Mouse (Mus musculus): ENCODE data around the gene Arhgef9.

The Arhgef9 gene

DNA sequence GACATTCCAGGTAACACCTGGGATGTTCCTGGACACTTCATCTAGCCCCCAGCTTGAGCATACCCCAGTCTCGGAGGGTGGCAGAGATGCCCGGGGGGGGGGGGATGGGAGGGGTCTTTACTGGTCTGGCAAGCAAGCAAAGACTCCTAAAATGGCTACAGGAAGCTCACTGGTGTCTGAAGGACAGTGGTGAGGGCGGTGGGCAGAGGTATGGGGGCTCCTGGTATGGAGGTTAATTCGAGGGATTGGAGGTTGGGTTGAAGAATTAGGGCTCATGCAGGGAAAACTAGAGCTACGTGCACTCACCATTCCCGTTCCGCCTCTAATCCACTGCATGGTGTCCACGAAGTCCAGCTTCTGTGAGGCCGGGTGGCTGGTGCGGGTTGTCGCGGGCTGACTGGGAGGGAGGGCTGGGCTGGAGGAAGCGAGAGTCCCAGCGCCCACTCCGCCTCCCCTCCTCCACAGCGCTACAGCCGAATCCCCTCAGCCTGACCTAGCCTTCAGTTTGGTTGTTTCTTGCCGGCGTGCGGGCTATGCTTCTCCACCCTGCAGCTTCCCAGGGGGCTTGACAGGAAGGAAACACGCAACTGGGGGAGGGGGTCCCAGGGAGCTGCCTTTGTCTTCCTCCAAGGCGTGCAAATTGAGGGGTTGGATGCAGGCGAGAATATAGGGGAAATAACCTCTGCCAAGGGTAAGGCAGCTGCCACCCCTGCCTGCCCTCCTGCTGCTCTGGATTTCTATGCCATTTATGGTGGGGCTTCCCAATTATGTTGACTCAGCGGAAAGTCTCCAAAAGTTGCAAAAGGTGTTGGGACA, at the start of gene Arhgef9:
TSS of gene Arhgef9 (minus strand) at position 753 of the 816 bp plus-strand sequence.
- no peak for DNase-seq (ENCODE audit: extremely low spot score, low read depth, low spot score)

DNA sequence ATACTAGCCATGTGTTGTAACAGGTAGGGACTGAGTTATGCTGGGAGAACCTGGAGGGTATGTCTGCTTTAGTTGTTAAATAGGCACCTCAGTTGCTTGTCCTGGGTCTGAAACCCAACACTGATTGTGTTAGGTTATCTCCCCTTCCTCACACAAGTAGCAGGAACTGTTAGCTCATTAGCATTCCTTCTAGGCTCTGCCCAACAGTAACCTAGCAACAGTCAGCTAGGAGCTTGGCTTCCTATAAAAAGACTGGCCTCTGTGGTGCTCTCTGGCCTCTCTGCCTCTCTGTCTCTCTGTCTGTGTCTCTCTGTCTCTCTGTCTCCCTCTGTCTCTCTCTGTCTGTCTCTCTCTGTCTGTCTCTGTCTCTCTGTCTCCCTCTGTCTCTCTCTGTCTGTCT, 42.2 kb upstream of the Arhgef9 start:
- DNase-seq (ENCODE audit: extremely low spot score, low read depth, low spot score), result no peak

DNA sequence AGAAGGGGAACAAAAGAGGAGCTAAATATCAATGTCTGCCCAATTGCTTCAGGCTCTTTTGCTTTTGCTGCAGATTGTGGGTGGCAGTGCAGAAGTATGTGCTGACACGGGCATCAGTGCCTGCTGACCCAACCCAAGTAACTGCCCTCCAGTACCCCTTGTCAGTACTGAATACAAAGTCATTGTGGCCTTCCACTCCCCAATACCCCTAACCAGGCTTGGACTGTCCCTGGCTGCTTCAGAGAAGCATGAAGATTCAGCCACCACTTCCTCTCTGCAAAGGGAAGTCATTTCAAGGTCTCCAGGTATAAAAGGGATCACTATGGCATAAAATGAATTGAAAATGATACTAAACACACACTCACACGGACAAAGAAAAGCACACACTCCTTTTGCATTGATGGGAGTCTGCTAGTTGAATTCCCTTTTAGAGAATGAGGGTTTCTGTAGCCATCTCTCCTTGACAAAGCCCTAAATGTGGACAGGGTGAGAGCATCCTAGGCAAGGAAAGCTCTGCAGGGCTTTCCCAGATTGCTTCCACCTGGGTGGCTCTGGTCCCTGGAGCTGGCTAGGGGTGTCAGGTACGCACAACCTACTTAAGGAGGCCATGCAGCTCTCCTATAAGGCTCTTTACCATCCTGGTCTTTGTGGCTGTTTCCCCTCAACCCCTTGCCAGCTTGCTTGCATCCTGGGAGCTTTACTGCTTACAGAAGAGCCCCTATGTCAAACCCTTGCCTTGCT, 1.1 kb downstream of the Arhgef9 start:
- DNase-seq (ENCODE audit: extremely low spot score, low read depth, low spot score), result no peak

DNA sequence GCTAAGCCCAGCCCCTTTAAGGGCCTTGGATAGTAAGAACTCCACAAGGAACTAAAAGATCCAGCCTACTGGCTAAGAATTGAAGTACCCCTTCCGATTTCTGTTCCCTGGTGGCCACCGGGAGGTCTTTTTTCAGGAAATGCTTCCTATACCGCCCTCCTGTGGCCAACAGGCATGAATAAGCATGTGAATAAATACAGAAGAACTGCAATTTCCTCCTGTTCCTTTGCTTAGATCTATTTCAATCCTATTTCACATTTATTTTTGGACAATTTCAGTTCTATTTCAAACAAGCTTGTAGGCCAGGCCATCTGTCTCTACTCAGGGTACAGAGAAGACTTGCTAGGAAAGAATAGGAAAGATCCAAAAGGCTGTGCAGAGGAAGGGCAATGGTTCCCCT, 20.7 kb downstream of the Arhgef9 start:
- DNase-seq (ENCODE audit: extremely low spot score, low read depth, low spot score), result no peak

DNA sequence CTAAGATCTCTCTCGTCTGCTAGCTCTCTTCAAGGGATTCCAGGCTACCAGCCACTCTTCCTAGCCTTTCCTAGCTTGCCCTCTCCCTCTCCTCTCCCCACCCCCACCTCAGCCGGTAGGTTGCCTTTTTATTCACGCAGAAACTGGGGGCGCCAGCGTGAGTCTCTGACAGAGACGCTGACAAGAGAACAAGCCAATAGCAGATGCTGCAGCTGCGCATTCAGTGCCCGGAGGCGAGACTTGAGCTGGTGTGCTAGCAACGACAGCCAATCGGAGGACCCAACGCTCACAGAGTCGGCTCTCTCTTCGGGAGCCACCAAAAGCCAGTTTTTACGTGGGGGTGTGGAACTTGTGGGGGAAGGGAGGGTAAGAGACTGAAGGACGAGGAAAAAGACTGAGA, 30.3 kb downstream of the Arhgef9 start:
- peak; percentile 67 for DNase-seq (ENCODE audit: extremely low spot score, low read depth, low spot score)

DNA sequence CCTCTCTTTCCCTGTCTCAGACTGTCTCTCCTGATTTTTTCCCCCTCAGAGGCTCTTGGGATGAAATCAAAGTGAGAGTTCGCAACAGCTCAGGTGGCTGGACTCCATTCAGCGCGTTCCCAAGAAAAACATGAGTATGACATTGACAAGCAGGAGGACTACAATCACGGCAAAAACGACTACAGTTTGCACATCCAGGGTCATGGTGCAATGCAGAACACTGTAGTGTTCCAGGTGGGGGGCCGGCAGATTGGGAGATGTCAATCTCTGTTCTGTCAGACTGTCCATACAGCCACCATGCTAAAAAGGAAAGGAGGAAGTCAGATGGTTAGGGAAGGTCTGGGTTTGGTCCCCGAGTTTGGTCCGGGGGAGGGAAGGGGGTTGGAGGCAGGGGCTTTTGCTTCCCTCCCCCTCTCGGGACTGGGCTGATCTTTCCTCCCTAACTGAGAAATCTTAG, 31.0 kb downstream of the Arhgef9 start:
- no peak for DNase-seq (ENCODE audit: extremely low spot score, low read depth, low spot score)

DNA sequence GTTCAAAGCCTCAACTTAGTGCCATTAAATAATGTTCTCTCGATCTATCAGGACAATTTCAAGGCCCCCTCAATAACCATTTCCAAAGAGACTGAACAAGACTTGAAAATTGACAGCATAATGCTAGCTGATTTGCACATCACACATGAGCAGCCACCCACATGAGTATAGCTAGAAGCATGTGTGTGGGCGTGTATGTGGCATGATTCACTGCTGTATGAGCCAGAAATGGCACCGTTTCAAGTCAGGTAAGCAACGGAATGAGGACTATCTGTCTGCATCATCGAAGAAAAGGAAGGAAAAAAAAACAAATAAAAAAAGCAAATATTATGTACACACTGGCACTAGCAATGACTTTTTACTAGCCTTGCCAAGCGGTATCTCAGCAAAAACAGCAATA, 32.5 kb downstream of the Arhgef9 start:
- DNase-seq (ENCODE audit: extremely low spot score, low read depth, low spot score), result no peak

DNA sequence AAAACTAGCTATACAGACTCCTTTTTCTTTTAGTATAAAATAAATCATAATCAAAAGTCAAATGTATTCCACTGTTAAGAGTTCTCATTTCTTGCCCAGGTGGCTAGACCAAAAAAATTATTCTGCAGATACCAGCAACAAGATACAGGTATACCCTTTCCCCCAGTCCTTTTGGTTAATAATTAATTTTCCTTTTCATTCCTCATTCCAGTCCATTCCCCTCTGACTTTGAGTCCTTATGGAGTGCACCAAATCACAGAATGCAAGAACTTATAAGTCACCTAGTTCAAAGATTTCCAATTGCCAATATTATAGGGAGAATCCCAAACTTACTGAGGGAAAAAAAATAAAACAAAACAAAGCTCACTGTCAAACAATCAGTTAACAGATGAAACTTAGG, 33.2 kb downstream of the Arhgef9 start:
- DNase-seq (ENCODE audit: extremely low spot score, low read depth, low spot score), result no peak

DNA sequence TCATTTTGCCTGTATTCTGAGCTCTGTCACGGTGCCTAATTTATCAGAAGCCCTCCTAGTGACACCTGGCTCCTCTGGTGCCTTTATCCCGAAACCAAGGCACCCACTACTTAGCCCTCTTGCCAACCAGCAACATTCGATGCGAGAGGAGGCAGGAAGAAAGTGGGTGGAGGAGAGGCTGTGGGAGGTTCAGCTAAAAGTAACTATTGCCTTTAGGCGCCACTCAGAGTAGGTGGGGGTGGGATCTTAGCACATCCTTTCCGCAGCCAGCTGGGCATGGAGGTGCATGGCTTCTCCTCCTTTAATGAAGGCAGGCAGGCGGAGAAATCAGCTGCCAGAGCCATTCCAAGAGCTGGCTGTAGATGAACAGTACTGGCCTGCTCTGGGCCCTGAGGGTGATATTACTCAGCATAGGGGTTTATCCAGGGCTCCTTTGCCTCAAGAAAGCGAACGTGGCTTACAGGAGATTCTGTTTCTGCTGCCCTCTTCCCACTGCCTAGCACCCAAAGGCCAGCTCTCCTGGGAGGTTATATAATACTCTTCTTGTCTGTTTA, 39.7 kb downstream of the Arhgef9 start:
- DNase-seq (ENCODE audit: extremely low spot score, low read depth, low spot score), result no peak

DNA sequence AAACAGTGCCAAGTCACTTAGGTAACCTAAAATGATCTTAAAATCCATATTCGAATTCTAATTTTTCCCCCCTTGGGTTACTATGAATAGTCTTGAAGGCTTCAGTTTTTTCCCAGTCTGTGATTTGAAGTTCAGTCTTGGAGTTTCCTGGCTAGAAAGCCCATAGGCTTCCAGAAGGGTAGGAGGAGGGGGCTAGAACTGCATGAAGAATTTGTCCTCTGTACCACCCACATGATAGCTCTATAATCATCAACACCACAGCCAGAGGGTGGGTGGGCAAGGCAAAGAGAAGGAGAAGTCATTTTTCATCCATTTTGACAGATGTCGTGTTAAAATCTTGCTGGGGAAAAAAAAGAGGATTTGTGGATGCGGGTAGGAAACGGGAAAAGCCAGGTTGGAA, 58.0 kb downstream of the Arhgef9 start:
- no peak for DNase-seq (ENCODE audit: extremely low spot score, low read depth, low spot score)

DNA sequence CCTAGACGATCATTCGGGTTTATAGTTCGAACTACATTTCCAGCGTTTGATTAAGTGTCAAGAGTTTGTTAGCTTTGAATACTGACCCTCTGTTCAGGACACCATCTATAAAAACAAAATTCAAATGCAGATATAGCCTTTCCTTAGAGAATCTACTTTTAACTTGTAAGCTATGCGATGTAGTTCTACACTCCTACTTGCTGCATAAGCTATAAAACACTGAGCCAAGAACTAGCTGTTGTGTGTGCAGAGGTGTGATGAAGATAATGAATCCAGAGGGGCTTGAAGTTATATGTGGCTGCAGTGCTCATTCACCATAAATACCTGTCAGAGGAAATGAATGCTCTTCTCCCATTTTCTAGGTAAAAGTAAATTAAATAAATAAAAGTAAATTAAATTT, 63.2 kb downstream of the Arhgef9 start:
- DNase-seq (ENCODE audit: extremely low spot score, low read depth, low spot score), result no peak

DNA sequence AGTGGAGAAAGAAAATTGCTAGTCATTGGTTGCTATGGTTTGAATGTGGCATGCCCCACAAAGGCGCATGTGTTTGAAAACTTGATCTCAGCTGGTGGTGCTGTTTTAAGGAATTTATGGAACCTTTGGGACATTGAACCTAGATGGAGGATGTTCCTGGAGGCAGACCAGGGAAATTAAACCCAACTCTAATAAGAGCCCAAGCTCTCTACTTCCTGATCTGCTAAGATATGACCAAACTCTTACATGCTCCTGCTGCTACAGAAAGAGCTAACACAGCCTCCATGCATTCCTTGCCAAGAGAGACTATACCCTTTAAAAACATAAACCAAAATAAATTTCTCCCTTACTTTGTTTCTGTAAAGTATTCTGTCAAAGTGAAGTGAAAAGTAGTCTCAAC, 63.7 kb downstream of the Arhgef9 start:
- no peak for DNase-seq (ENCODE audit: extremely low spot score, low read depth, low spot score)

DNA sequence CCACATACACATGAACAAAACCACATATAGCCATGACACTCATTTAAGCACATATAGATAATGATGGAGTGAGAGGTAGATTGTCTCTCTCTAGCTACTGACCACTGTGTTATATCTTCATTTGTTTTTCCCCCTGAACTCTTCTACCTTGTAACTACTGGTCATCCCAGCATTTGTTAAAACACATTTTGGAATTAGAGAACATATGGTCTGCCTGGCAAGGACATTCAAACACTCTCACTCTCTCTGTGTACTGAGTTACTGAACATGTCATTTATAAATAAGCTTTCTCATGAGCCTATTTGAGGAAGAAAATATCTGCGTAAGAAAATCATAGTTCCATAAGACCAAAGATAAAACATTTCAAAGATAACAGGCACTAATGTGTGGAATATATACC, 64.9 kb downstream of the Arhgef9 start:
- no peak for DNase-seq (ENCODE audit: extremely low spot score, low read depth, low spot score)

DNA sequence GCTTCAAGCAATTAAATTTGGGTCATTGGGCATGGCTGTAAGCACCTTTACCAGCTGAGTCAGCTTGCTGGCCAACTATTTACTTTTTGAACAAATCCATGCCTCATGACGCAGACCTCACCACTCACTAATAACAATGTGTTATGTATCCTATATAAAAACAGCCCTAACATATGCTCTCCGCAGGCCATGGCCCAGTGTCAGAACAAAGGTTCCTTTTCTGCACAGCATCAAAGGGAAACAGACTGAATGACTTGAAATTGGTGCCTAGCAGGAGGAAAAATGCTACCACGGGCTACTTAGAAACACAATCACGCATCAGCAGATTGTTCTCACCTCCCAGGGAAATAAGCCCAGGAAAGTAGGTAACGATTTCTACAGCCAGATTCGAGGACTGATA, 73.2 kb downstream of the Arhgef9 start:
- no peak for DNase-seq (ENCODE audit: extremely low spot score, low read depth, low spot score)

DNA sequence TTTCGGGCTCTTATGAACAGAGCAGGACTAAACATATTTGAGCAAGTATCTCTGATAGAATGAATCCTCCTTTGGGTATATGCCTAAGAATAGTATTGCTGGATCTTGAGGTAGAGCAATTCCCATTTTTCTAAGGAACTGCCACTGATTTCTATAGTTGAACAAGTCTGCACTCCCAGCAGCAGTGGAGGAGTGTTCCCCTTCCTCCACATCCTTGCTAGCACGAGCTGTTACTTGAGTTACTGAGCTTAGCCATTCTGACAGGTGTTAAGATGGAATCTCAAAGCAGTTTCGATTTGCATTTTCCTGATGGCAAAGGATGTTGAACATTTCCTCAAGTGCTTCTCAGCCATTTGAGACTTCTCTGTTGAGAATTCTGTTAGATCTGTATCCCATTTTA, 92.3 kb downstream of the Arhgef9 start:
- no peak for DNase-seq (ENCODE audit: extremely low spot score, low read depth, low spot score)

DNA sequence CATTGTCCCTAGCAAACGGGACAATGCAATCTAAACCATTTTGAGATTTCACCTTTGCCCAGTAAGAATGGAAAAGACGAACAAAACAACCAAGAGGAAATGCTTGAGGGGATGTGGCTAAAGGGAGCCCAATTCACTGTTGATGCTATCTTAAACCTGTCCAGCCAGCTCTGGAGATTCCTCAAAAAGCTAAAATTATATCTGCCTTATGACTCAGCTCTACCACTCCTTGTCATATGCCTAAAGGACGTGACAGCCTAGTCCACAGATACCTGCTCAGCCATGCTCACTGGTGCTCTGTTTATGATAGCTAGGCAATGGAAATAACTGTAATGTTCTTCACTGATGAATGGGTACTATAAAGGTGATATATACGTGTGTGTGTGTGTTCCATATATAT, 109.0 kb downstream of the Arhgef9 start:
- DNase-seq (ENCODE audit: extremely low spot score, low read depth, low spot score), result no peak

DNA sequence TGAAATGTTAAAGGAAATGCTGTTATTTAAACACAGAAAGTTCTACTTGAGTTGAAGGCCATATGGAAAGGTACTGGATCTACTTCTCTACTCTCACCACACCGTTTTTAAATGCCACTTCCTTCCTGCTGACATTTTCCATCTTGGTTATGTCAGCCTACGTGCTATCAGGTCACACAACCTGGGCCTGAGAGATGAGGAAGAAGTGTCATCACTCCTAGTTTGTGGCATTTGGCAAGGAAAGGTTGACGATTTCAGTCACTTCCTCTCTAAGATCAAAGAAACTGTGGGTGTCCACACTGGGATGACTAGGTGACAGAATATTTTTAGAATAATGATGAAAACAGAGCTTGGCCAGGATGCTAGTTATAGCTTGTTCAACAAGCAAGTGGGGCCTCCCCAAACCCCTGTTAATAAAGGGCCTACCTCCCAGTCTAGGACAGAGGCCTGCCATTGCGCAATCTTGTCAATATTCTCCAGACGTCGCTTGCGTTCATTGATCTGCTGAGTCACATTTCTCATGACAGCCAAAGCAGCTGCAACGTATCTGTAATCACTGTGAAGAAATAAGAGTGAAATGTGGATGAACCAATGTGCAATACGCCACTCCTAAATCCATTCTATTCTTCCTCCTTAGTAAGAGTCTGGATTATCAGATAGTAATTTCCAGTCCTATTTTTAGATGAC, 119.5 kb downstream of the Arhgef9 start:
- no peak for DNase-seq (ENCODE audit: extremely low spot score, low read depth, low spot score)

DNA sequence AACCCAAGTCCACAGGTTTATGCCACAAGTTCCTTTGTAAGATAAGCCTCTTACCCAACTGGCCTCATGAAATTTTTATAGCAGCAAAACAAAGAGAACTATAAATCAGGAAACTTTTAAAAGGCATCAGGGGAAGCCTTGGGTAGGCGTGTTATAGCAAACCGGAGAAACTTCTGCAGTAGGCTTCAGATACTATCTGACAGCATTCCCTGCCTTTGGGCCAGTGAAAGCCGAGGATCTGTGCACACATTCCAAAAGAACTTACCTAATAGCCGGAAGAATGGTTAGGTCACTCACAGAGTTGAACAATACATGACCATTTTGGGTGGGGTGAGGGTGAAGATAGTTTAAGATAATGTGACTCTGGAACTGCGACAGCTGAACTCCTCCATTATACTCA, 168.7 kb downstream of the Arhgef9 start:
- DNase-seq (ENCODE audit: extremely low spot score, low read depth, low spot score), result no peak

DNA sequence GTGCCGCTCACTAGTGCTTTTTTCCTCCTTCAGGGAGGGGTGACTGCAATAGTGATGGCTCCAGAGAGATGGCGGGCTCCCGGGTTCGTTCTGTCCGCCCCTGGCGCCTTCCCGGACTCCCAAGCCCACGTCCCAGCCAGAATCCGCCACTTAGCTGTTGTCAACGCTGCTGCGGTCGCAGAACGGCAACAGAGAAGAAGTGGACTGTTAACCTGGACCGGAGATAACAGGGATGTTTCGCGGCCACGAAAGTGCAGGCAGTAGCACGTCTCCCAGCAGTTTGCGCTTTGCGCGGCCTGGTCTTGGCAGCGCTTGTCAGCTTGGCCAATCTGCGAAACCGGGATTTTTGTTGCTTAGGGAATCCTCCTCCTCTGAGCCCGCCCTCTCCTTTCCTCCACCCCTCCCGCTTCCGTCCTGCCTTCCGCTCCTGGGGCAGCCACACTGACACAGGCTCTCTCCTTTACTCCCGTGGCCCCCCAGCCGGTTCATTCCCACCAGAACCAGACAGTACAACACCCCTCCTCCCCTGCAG, 170.2 kb downstream of the Arhgef9 start, which contains the start of gene Spin4:
TSS of gene Spin4 (minus strand) at position 322 of the 532 bp plus-strand sequence.
- DNase-seq (ENCODE audit: extremely low spot score, low read depth, low spot score), result peak; percentile 22

DNA sequence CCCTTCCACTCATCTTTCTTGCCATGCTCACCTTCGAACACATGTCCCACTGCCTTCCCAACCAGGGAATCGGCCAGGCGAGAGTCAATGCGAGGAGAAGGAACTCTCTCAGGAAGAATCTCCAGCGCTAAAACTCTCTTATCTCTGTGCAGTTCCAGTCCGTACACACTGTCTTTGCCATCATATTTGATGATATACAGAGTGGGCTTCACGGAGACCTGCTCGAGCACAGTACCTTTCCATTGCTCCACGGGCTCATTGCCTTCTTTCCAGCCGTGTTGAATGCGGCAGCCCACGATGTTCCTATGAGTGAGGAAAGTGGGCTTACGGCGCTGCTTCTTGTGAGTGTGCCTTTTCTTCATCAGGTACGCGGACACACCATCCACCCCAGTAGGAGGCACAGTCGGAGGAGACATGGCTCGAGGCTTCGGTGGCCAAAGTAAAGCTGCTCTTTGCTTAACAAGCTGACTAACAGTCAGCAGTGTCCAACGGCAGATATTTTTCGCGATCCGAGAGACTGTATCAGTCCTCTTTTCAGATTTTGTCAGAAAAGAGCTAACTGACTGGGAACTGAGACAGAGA, 170.8 kb downstream of the Arhgef9 start:
- DNase-seq (ENCODE audit: extremely low spot score, low read depth, low spot score), result no peak

DNA sequence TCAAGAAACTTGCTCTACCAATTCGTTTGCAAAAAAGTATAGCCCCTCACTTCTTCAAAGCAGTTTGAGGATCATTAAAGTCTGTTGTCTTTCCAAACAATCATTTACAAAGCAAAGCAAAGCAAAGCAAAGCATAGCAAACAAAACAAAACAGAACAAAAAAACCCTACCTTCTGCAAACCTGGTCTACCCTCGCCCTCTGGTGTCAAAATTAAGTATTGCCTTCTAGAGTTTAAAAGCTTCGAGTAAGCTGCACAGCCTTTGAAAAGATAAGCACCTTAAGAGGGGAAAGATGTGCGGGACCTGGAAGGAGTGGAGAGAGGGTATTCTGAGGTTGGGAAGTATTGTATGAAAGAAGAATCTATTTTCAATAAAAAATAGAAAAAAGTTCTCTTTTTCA, 184.6 kb downstream of the Arhgef9 start:
- DNase-seq (ENCODE audit: extremely low spot score, low read depth, low spot score), result no peak
